Mouse (Mus musculus) intestine, postnatal 0 days (tissue): Measurements from ENCODE around the gene Nfrkb. TPM values are rescaled to one million over a fixed set of nuclear protein-coding genes. Genes with fewer than 3 reads are reported as not detected.

ENCODE experiments used
- ATAC-seq: fragments of 200-750 bp; cut with Nextera tagmentation; 2 replicates; pipeline ENCODE4 v1.8.0; 2017; ENCODE audit warnings: mild to moderate bottlenecking, moderate TSS enrichment, moderate library complexity
- H3K27ac ChIP-seq: fragments of 300-500 bp; sonication (generic); 2 replicates; pipeline ENCODE4 v1.5.1; 2014; ENCODE audit warnings: mild to moderate bottlenecking, low read depth, low read length, moderate library complexity
- H3K27me3 ChIP-seq: fragments of 300-500 bp; sonication (generic); replicated peaks from 2 replicates; pipeline ENCODE4 v1.6.1; 2014; ENCODE audit warnings: low read length, mixed read lengths; ENCODE audit not compliant: control insufficient read depth, insufficient read depth
- H3K36me3 ChIP-seq: fragments of 300-500 bp; sonication (generic); 2 replicates; pipeline ENCODE4 v1.6.1; 2014; ENCODE audit warnings: mild to moderate bottlenecking, moderate library complexity; ENCODE audit not compliant: control insufficient read depth, insufficient read depth
- H3K4me1 ChIP-seq: fragments of 300-500 bp; sonication (generic); replicated peaks from 2 replicates; pipeline ENCODE4 v1.6.1; 2014; ENCODE audit warnings: antibody characterized with exemption, low read length, mixed read lengths; ENCODE audit not compliant: control insufficient read depth, insufficient read depth
- H3K4me2 ChIP-seq: fragments of 300-500 bp; sonication (generic); replicated peaks from 2 replicates; pipeline ENCODE4 v1.6.1; 2014; ENCODE audit warnings: low read depth, mild to moderate bottlenecking, moderate library complexity
- H3K4me3 ChIP-seq: fragments of 300-500 bp; sonication (generic); 2 replicates; pipeline ENCODE4 v1.5.1; 2014; ENCODE audit warnings: low read depth, low read length
- H3K9ac ChIP-seq: fragments of 300-500 bp; sonication (generic); 2 replicates; pipeline ENCODE4 v1.6.1; 2014; ENCODE audit warnings: mild to moderate bottlenecking, low read depth, low read length
- H3K9me3 ChIP-seq: fragments of 300-500 bp; sonication (generic); 2 replicates; pipeline ENCODE4 v1.6.1; 2016; ENCODE audit warnings: mixed run types; ENCODE audit not compliant: control insufficient read depth
- CTCF ChIP-seq: sonication (generic); IDR thresholded peaks from 2 replicates; pipeline ENCODE4 v1.5.1; 2016; ENCODE audit warnings: low read depth, mild to moderate bottlenecking, control low read depth, antibody characterized with exemption, moderate library complexity
- WGBS: fragments of 180-500 bp; shearing (Covaris S2); extraction: QIAGEN DNeasy Blood & Tissue Kit; methylation state at CpG from one replicate; pipeline ENCODE4 v1.1.7; 2014; 5-methylcytosine and 5-hydroxymethylcytosine counted together
- polyA plus RNA-seq: library from polyadenylated mRNA; unstranded; fragments of >200 nt; fragmentation: Nextera tagmentation; extraction: Ambion mirVana; gene quantifications from 2 replicates; pipeline ENCODE4 v1.2.1, GENCODE M21; 2015

The Nfrkb gene
- polyA plus RNA-seq, 1 experiment from 2014 or later, result 8.5 TPM

DNA sequence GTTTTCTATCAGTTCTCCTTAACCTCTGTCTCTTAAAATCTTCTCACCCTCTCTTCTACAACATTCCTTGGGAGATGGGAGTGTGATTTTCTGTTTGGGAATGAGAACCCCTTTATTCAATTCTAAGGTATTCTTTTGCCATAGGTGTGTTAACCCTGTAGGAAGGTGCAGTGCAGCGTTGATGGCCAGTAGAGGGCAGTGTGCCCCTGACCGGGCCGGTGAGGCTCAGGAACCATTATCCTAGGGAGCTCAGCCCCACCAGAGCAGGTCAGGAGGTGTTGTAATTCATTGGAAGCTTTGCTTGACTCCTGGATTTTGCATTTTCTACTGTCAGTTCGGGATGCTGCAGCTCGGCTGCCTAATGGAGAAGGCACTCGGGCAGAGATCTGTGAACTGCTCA lies 19.2 kb downstream of the Nfrkb start:
- TF ChIP-seq CTCF, result peak; percentile 91
- Histone ChIP-seq H3K9ac (no peak overlapping the region), H3K4me1 (no peaks in the 10 kb centered on the region), H3K4me2 (no peak overlapping the region), H3K27ac (no peak overlapping the region), H3K4me3 (no peak overlapping the region), H3K27me3 (no peaks in the 10 kb centered on the region), H3K36me3 (peaks cover 69% of the 10 kb centered on the region), H3K9me3 (no peaks in the 10 kb centered on the region)
- ATAC-seq, result peak; percentile 77
- 62% methylated on average over 6 of the region's 6 CpGs for WGBS

DNA sequence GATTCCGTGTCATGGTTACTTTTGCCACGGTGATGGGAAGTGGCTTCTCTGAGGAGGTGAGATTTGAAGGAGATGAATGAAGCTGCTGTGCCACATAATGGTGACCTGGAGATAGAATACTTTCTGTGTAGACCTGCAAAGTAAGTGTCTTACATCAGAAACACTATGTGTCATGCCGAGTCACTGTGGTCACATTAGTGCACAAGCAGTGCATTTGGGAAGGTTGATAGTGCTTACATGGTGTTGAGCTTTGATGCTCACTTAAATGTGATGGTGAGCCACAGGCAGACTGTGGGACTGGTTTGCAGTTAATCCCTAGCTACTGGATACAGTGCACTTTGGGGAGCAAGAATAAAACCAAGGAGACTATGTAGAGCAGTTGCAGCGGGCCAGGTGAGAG lies 26.2 kb downstream of the Nfrkb start:
- H3K36me3 ChIP-seq, result peaks cover 82% of the 10 kb centered on the region
- no peaks in the 10 kb centered on the region for H3K4me1 ChIP-seq

DNA sequence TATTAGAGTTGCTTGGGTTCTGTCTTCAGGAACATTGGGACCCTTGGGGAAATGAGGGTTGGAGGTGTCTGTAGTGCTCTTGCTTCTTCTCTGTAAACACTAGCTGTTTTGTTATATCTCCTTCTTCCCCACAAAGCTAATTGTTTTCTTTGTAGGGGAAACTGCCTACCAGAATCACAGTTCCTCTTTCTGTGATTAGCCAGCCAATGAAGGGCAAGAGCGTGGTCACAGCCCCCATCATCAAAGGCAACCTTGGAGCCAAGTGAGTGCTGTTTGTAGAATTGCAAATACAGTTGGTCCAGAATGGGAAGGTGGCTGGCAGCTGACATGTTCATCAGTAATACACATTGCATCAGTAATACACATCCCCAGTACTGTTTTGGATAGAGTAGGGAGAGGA lies 32.8 kb downstream of the Nfrkb start:
- Histone ChIP-seq H3K9me3 (no peaks in the 10 kb centered on the region), H3K4me2 (no peak overlapping the region), H3K4me1 (no peaks in the 10 kb centered on the region), H3K9ac (no peak overlapping the region), H3K27ac (no peak overlapping the region), H3K36me3 (peaks cover 57% of the 10 kb centered on the region), H3K4me3 (no peak overlapping the region), H3K27me3 (no peaks in the 10 kb centered on the region)
- 100% methylated on average over 1 of the region's 1 CpGs for WGBS
- no peak for ATAC-seq
- TF ChIP-seq CTCF, result no peak

More for the DNA sequence above, 26.2 kb downstream of the Nfrkb start:
- ATAC-seq, result no peak
- 93% methylated on average over 4 of the region's 4 CpGs for WGBS
- Histone ChIP-seq H3K4me3 (no peak overlapping the region), H3K27ac (no peak overlapping the region), H3K9ac (no peak overlapping the region), H3K27me3 (no peaks in the 10 kb centered on the region), H3K9me3 (no peaks in the 10 kb centered on the region), H3K4me2 (no peak overlapping the region)
- TF ChIP-seq CTCF, result no peak

DNA sequence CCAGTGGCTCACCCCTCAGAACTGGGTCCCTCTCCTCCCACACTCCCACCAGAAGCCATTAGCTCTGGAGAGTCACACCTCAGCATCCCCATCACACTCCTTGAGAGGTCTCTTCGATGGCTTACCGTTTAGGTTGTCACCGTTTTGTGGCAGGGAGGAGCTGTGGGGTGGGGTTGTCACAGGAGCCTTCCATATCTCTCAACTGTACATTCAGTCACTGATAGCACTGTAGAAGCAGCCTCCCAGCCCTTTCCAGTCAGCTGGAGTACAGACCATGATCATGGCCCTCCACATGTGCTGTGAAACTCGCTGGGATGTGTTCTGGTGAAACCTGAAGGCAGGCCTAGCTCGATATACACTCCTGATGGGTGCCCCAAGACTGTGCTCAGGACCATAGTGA lies 36.2 kb downstream of the Nfrkb start:
- Histone ChIP-seq H3K27me3 (no peaks in the 10 kb centered on the region), H3K4me3 (no peak overlapping the region), H3K4me2 (no peak overlapping the region), H3K36me3 (peaks cover 51% of the 10 kb centered on the region), H3K27ac (no peak overlapping the region), H3K9me3 (no peaks in the 10 kb centered on the region), H3K9ac (no peak overlapping the region), H3K4me1 (no peaks in the 10 kb centered on the region)
- TF ChIP-seq CTCF, result no peak
- no peak for ATAC-seq
- 65% methylated on average over 5 of the region's 5 CpGs for WGBS

DNA sequence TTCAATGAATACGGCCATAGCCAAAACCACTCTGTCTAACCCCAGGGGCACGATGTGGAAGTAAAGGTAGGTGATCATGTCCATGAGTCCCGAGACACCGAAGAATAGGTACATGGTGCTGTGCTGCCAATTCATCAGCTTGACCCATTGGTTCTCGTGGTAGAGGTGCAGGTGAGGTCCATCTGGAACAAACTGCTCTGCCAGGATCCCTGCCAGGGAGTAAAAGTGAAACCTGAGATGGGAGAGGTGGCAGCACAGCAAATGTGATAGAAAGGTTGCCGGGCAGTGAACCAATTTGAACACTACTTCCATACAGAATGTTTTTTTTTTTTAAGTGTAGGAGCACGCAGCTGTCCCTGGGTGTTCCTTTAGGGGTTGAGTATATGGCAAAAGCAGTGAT lies 43.0 kb downstream of the Nfrkb start:
- no peak for TF ChIP-seq CTCF
- no peaks in the 10 kb centered on the region for H3K27me3 ChIP-seq
- H3K9ac ChIP-seq, result no peak overlapping the region
- no peaks in the 10 kb centered on the region for H3K9me3 ChIP-seq
- 86% methylated on average over 7 of the region's 7 CpGs for WGBS
- H3K4me2 ChIP-seq, result no peak overlapping the region
- peaks cover 32% of the 10 kb centered on the region for H3K36me3 ChIP-seq
- no peak overlapping the region for H3K4me3 ChIP-seq
- no peaks in the 10 kb centered on the region for H3K4me1 ChIP-seq
- ATAC-seq, result no peak
- no peak overlapping the region for H3K27ac ChIP-seq

DNA sequence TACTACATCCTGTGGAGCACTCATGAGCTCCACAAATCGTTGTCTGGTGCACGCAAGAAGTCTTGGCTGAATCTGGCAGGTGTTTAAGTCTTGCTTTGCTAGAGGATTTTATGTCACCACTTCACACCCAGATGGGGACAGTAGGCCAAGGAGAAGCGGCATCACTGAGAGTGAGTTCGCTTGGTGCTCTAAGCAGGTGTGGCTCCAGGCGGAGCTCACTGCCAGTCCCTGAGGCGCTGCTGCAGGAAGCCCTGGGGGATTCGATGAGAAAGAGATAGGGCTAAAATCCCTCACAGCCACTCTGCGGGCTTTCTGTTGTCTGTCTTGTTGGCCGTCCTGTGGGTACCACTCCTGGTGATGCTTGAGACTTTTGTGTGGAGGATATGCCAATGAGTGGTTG lies 44.0 kb downstream of the Nfrkb start:
- Histone ChIP-seq H3K36me3 (peaks cover 29% of the 10 kb centered on the region), H3K9me3 (no peaks in the 10 kb centered on the region), H3K4me3 (no peak overlapping the region), H3K9ac (no peak overlapping the region), H3K27ac (no peak overlapping the region), H3K4me1 (0 out of 2 replicates have a peak, but pooled peaks cover 3% of the 10 kb centered on the region), H3K27me3 (no peaks in the 10 kb centered on the region), H3K4me2 (no peak overlapping the region)
- no peak for TF ChIP-seq CTCF
- WGBS, result 61% methylated on average over 9 of the region's 9 CpGs
- ATAC-seq, result no peak

DNA sequence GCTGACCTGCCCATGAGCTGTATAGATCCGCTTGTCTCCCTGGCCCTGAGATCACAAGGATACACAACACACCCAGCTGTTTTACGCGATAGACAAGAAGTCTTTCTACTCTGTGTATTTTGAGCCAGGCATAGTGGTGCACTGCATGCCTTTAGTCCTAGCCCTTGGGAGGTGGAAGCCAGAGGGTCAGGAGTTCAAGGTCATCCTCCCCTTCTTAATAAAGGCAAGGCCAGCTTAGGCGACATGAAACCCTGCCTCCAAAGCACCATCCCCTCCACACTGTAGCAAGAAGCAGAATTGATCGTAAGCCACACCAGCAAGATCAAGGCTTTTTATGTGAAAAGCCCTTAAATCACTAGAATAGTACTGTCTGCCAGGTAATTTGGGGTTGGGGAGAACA lies 45.8 kb downstream of the Nfrkb start:
- no peak overlapping the region for H3K4me2 ChIP-seq
- ATAC-seq, result no peak
- peaks cover 21% of the 10 kb centered on the region for H3K36me3 ChIP-seq
- 70% methylated on average over 5 of the region's 5 CpGs for WGBS
- H3K4me1 ChIP-seq, result 0 out of 2 replicates have a peak, but pooled peaks cover 3% of the 10 kb centered on the region
- H3K9me3 ChIP-seq, result no peaks in the 10 kb centered on the region
- H3K4me3 ChIP-seq, result no peak overlapping the region
- no peak overlapping the region for H3K9ac ChIP-seq
- no peak for TF ChIP-seq CTCF
- no peaks in the 10 kb centered on the region for H3K27me3 ChIP-seq
- H3K27ac ChIP-seq, result no peak overlapping the region
